Mouse (Mus musculus): ENCODE results near the gene Sim2.

DNA sequence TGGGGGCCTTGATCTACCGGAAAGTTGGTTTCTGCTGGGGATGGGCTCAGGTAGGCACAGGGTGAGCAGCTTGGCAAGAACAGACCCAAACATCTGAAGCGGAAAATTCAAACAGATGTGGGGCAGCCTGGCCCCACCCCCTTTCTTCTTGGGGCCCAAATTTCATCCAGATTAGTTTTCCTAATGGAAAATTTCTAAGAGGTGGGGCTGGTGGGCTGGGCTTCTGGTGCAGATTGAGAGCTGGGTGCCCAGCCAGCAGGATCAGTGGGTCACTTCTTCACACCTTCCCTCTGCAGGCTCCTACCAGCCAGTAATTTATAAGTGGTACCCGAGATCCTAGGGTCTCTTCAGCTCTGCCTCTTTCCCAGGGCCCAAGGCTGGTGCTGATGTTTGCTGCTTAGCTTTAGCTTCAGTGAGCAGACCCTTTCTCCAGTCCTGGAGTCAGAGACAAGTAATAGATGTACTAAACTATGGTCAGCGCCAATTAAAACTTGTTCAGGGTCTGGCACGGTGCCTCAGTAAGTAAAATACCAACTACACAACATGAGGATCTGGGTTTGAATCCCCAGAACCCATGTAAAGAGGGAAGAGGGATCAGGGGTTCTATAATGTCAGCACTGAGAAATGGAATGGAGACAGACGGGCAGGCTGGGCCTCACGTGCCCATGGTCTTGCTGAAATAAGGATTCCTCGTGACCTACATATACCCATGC, 2.6 kb upstream of the Sim2 start:
- TF ChIP-seq POLR2A (IDR thresholded peaks at IDR 0.05; ENCODE audit: extremely low read depth, insufficient read depth, low read length): no peak
- TF ChIP-seq CTCF (IDR thresholded peaks at IDR 0.05; ENCODE audit: extremely low read depth, insufficient read depth, low read length): no peak

All from cortical plate, adult 2 months (tissue).